Mouse (Mus musculus) testis, postnatal 14 days (tissue): Measurements from ENCODE around the gene Pnpla7.

ENCODE experiments used
- DNase-seq: peaks from one replicate; pipeline ENCODE4 v3.0.0; 2021; ENCODE audit warnings: low spot score

Pnpla7 gene

DNA sequence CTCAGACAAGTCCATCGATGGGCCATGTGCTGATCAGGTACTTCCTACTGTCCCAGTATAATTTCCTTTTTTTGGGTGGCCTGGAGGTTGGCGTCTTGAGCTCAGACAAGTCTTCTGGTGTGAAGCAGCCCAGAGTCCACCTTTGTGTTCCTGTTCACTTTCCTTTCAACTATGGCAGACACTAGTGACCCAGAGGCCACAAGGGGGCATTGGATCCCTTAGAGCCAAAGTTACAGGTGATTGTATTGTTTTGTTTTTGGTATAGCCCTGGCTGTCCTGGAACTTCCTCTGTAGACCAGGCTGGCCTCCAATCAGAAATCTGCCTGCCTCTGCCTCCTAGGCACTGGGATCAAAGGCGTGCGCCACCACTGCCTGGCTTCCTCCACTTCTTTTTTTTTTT lies 96.6 kb downstream of the Pnpla7 start:
- DNase-seq, result no peak

DNA sequence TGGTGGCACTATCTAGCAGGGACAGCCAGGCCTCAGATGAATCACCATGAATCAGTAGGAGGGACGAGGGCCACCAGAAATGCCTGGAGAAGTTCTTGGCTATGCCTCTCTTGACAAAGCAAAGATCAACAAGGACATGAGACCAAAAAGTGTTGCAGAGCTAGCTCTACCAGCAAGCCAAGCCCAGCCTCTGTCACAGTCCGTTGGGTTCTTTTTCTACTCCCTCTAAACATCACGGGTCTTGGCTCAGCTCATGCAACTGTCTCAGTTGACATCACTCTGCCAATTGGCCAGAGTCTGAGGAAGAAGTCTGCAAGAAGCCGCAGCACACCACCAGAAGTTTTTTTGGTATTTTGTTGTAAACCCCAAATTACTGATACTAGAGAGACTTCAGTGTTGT lies 99.7 kb downstream of the Pnpla7 start:
- no peak for DNase-seq

DNA sequence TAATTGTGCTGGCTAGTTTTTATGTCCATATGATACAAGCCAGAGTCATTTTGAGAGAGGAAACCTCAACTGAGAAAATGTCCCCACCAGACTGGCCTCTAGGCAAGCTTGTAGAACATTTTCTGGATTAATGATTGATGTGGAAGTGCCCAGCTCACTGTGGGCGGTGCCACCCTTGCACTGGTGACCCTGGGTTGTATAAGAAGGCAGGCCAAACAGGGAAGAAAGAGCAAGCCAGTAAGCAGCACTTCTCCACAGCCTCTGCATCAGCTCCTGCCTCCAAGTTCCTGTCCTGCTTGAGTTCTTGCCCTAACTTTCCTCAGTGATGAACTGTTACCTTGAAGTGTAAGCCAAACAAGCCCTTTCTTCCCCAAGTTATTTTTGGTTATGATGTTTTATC lies 103.1 kb downstream of the Pnpla7 start:
- no peak for DNase-seq

DNA sequence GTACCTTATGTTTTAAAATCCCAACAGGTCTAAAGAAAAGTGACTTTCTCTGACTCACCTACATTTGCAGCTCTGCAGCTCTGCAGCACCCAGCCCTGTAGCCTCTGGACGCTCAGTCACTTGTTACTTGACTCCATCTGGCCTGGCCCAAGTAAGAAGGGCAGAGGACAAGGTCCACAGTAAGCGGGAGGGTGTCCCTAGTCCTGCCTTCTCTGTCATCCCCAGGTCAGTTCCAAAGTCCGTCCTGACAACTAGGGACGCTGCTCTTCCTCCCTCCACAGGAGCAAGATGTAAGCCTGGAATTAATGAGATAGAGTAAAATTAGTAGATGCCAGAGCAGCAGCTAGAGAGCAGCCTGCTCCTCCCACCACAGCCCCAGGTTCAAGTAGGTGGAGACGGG lies 104.2 kb downstream of the Pnpla7 start, which contains the start of gene Entpd8:
Entpd8 (plus strand) TSS at position 229 of the 400 bp plus-strand sequence.
- DNase-seq, result no peak

DNA sequence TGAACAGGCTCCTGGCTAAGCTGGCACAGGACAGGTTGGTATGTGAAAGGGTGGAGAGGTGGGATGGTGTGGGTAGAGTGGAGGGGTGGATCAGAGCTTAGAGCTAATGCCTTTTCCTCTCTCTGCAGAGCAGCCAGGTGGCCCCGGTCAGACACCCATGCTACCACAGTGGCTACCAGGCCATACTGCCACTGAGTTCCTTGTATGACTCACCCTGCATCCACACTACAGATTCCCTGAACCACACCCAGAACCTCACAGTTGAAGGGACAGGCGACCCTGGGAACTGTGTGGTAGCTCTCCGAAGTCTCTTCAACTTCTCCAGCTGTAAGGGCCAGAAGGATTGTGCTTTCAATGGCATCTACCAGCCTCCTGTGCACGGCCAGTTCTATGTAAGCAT lies 107.9 kb downstream of the Pnpla7 start:
- DNase-seq, result no peak

DNA sequence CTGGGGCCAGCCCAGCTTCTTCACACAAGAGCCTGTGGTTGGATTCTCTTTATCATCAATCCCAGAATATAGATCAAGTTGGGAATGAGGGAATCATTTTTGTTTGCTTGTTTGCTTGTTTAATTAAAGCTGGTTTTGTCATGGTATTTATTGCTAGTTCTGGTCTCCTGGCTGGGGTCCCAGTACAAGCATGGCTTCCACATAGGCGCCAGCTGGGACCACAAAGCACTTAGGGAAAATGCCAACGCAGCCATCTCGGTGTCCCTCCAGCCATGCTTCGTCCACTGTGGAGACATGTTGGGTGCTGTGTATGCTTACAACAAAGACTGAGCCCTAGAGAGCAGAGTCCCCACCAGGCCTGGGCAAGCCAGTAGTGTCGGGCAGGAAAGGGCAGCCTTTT lies 109.7 kb downstream of the Pnpla7 start:
- no peak for DNase-seq

DNA sequence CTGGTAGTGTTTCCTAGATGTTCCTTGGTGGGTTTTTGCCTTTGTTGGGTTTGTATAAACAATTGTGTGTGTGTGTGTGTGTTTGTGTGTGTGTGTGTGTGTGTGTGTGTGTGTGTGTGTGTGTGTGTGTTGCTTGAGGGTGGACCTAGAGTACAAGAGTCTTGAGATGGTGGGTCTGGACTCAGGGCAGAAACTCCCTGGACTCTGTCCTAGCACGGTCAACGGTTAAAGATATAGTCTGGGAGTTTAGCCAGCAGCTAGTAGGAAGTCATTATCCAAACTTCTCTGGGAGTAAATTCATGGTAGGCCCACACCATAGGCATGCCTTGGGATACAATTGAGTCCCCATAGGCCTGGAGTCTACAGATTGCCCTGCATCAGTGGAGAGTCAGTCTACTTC lies 112.0 kb downstream of the Pnpla7 start:
- DNase-seq, result no peak

DNA sequence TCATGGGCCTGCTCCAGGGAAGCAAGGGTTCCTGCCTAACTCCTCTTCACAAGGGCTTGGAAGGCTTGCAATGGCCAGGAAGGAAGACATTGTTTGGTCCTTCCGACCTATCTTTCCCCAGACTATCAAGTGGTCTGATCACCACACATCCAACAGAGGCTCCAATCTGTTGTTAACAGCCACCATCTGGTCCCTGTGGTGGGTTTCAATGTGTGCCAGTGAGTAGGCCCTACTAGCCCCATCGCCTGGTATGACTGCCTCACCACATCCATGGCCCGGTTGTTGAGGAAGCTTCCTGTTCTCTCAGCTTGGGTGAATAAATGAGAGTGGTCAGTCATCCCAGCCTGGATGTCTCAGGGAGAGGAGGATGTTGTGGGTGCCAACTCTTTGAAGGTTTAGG lies 112.8 kb downstream of the Pnpla7 start:
- DNase-seq, result no peak

DNA sequence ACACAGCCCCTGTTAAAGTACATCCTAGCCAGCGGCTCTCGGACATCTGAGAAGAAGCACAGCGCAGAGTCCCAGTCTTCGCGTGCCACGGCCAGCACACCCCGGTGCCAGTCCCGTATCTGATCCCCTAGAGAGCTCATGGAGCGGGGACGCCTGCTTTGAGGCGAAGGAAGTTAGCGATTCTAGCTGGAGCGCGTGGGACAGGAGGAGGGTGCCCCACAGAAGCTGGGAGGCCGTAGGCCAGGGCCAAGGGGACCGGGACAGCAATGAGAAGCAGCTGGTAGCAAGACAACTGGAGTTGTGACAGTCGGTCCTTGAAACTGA lies 118.9 kb downstream of the Pnpla7 start:
- DNase-seq, result no peak

DNA sequence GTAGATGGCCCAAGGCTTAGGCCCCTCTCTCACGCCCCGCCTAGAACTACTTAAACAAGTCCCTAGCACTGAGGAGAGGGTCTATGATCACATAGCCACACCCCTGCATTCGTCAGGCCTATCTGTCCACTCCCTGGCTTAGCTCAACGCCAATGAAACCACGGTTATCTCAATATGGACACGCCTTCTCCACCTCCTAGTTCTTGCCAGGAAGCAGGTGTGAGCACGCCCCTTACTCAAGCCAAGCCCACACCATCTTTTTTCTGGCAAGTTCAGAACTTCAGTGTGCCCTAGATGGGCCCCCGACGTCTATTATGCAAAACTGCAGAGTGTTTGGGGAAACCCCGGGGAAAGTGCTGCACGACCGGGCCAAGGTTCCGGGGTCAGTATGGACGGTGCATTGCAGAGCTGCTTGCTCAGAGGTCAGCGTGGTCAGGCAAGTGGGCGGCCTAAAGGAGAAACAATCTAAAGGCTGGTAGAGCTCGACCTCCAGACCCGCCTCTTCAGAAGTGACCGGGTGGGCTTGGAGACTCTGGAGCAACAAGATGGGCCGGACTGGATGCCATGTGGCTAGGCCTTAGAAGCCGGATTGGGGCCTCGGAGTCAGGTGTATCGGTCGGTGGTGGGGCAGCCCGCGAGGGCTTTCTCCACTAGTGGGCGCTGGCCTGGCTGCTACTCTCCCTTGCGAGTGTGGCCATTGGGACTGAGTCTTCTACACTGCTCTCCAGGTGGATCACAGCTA lies 119.4 kb downstream of the Pnpla7 start, which contains the start of gene Noxa1:
Noxa1 (minus strand) TSS at position 41 of the 742 bp plus-strand sequence.
- DNase-seq, result peak; percentile 35

DNA sequence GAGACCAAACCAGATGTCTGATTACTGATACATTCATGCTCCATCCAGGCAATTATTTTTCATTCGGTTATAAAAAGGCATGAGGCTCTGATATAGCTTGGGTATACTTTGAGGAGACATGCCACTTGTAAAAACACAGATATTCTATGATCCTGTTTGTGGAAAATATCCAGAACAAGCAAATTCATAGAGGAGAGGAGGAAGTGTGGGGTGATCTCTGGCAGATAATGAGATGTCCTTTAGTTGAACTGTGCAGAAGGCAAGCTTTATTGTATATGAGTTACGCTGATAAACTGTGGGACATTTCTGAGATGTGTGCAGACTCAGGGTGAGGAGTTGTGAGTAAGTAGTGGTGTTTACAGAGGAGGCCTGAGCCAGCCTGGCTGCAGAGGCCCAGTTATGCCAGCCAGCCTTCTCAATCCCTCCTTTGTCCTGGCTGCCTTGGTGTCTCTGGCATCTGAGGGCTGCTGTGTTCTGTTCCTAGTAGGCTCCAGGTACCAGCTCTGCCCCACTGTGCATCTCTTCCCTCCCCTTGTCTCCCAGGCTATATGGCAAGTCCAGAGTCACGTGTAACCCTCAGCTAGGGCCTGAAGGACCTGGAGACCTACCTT lies 122.3 kb downstream of the Pnpla7 start:
- DNase-seq, result no peak

DNA sequence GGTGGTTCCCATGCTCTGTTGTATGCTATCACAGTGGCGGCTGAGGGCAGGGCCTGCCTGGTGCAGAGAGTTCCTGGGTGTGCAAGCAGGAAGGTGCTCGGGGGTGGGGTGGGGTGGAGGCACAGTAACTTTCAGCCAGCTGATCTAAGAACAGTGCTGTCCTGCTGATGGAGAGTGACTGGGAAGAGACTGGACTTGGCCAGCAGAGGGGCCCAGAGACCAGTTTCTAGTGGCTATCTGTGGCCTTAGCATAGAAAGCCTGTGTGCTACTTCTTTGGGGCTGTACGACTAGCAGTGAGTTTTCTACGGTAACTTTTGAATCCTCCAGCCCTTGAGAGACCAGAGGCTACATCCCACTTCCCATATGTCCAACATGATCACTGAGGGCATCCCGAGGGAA lies 123.1 kb downstream of the Pnpla7 start:
- no peak for DNase-seq

DNA sequence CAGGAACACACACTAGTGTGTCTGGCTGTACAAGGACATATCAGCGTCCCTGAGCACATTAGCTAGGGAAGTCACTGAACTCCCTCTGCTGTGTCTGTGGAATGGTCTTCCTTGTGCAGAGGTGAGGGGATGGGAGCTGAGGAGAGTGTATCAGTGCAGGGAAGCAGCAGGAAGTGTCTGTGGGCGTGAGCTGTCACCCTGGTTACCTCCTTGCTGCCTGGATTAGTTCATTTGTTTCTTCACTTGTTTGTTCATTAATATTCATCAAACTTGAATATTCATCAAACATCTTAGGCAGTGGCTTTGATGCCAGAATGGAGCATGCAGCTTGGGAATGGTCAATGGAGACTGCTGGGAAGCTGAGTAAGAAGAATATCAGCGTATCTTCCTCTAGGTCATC lies 123.9 kb downstream of the Pnpla7 start:
- no peak for DNase-seq
